Mouse (Mus musculus): ENCODE data around the gene Tha1. TPM values are rescaled to one million over a fixed set of nuclear protein-coding genes. Genes with fewer than 3 reads are reported as not detected.

Tha1 gene
- polyA plus RNA-seq, 1 experiment from 2014 or later = 4.9 TPM

- Histone ChIP-seq H3K9me3 (replicated peaks) (no peaks in the 10 kb centered on the region), H3K4me1 (replicated peaks) (peaks cover 64% of the 10 kb centered on the region), H3K4me3 (no peak overlapping the region), H3K36me3 (no peaks in the 10 kb centered on the region), H3K4me2 (no peak overlapping the region), H3K9ac (no peak overlapping the region), H3K27me3 (replicated peaks) (no peaks in the 10 kb centered on the region), H3K27ac (ENCODE audit: poor library complexity, severe bottlenecking) (no peak overlapping the region)
- no peak for ATAC-seq (ENCODE audit: insufficient number of reproducible peaks, low FRiP score)
- 64% methylated on average over 6 of the region's 6 CpGs for WGBS
These were observed 7.7 kb upstream of the Tha1 start for GRCm38 (mm10) chr11:117880977-117881358.

- 79% methylated on average over 9 of the region's 9 CpGs for WGBS
- Histone ChIP-seq H3K27me3 (replicated peaks) (no peaks in the 10 kb centered on the region), H3K27ac (ENCODE audit: poor library complexity, severe bottlenecking) (no peak overlapping the region), H3K4me2 (no peak overlapping the region), H3K9me3 (replicated peaks) (no peaks in the 10 kb centered on the region), H3K9ac (no peak overlapping the region), H3K4me3 (no peak overlapping the region), H3K36me3 (no peaks in the 10 kb centered on the region), H3K4me1 (replicated peaks) (peaks cover 66% of the 10 kb centered on the region)
- no peak for ATAC-seq (ENCODE audit: insufficient number of reproducible peaks, low FRiP score)
These were observed 7.2 kb upstream of the Tha1 start for GRCm38 (mm10) chr11:117880336-117880976.

- no peak for ATAC-seq (ENCODE audit: insufficient number of reproducible peaks, low FRiP score)
- Histone ChIP-seq H3K9me3 (replicated peaks) (no peaks in the 10 kb centered on the region), H3K27me3 (replicated peaks) (no peaks in the 10 kb centered on the region), H3K27ac (ENCODE audit: poor library complexity, severe bottlenecking) (no peak overlapping the region), H3K4me3 (no peak overlapping the region), H3K36me3 (no peaks in the 10 kb centered on the region), H3K9ac (no peak overlapping the region), H3K4me1 (replicated peaks) (peaks cover 74% of the 10 kb centered on the region), H3K4me2 (no peak overlapping the region)
- WGBS = 66% methylated on average over 6 of the region's 6 CpGs
These were observed 6.4 kb upstream of the Tha1 start for GRCm38 (mm10) chr11:117879676-117880075.

- H3K36me3 ChIP-seq = no peaks in the 10 kb centered on the region
- no peaks in the 10 kb centered on the region for H3K27me3 ChIP-seq (replicated peaks)
- no peak for ATAC-seq (ENCODE audit: insufficient number of reproducible peaks, low FRiP score)
- 42% methylated on average over 8 of the region's 8 CpGs for WGBS
- peak overlapping the region; percentile 61 for H3K4me2 ChIP-seq
- H3K9me3 ChIP-seq (replicated peaks) = no peaks in the 10 kb centered on the region
- no peak overlapping the region for H3K4me3 ChIP-seq
- H3K27ac ChIP-seq (ENCODE audit: poor library complexity, severe bottlenecking) = peak overlapping the region; percentile 34; the same call in 1 of the 2 replicates
- H3K4me1 ChIP-seq (replicated peaks) = peaks cover 76% of the 10 kb centered on the region
- peak overlapping the region; percentile 53 for H3K9ac ChIP-seq
These were observed 5.6 kb upstream of the Tha1 start for GRCm38 (mm10) chr11:117878892-117879291.

GRCm38 (mm10) chr11:117877917-117878745, 4.8 kb upstream of the Tha1 start:
- no peaks in the 10 kb centered on the region for H3K36me3 ChIP-seq
- 0 out of 2 replicates have a peak, but pooled peaks have one; percentile 18 for ATAC-seq (ENCODE audit: insufficient number of reproducible peaks, low FRiP score)
- H3K27me3 ChIP-seq (replicated peaks) = no peaks in the 10 kb centered on the region
- H3K4me2 ChIP-seq = peak overlapping the region; percentile 61
- 11% methylated on average over 13 of the region's 13 CpGs for WGBS
- H3K4me1 ChIP-seq (replicated peaks) = peaks cover 76% of the 10 kb centered on the region
- peak overlapping the region; percentile 53 for H3K9ac ChIP-seq
- no peaks in the 10 kb centered on the region for H3K9me3 ChIP-seq (replicated peaks)
- peak overlapping the region; percentile 34; the same call in 1 of the 2 replicates for H3K27ac ChIP-seq (ENCODE audit: poor library complexity, severe bottlenecking)
- H3K4me3 ChIP-seq = peak overlapping the region; percentile 21; the same call in 1 of the 2 replicates

- H3K4me3 ChIP-seq = no peak overlapping the region
- peak overlapping the region; percentile 49 for H3K27ac ChIP-seq (ENCODE audit: poor library complexity, severe bottlenecking)
- peaks cover 61% of the 10 kb centered on the region for H3K4me1 ChIP-seq (replicated peaks)
- WGBS = 12% methylated on average over 6 of the region's 6 CpGs
- H3K9ac ChIP-seq = peak overlapping the region; percentile 23; the same call in 1 of the 2 replicates
- no peak for ATAC-seq (ENCODE audit: insufficient number of reproducible peaks, low FRiP score)
- H3K9me3 ChIP-seq (replicated peaks) = no peaks in the 10 kb centered on the region
- peaks cover 4% of the 10 kb centered on the region; the same call in 1 of the 2 replicates for H3K27me3 ChIP-seq (replicated peaks)
- H3K36me3 ChIP-seq = no peaks in the 10 kb centered on the region
- H3K4me2 ChIP-seq = peak overlapping the region; percentile 33; the same call in 1 of the 2 replicates
These were observed 2.4 kb upstream of the Tha1 start for GRCm38 (mm10) chr11:117875681-117876080.

- 52% methylated on average over 4 of the region's 4 CpGs for WGBS
- Histone ChIP-seq H3K27me3 (replicated peaks) (peaks cover 4% of the 10 kb centered on the region; the same call in 1 of the 2 replicates), H3K4me1 (replicated peaks) (peaks cover 57% of the 10 kb centered on the region), H3K27ac (ENCODE audit: poor library complexity, severe bottlenecking) (no peak overlapping the region), H3K9me3 (replicated peaks) (no peaks in the 10 kb centered on the region), H3K9ac (no peak overlapping the region), H3K4me2 (no peak overlapping the region), H3K36me3 (no peaks in the 10 kb centered on the region), H3K4me3 (no peak overlapping the region)
- ATAC-seq (ENCODE audit: insufficient number of reproducible peaks, low FRiP score) = no peak
These were observed 1.1 kb upstream of the Tha1 start for GRCm38 (mm10) chr11:117874419-117874818.

- 56% methylated on average over 12 of the region's 12 CpGs for WGBS
- Histone ChIP-seq H3K27me3 (replicated peaks) (peaks cover 4% of the 10 kb centered on the region), H3K36me3 (no peaks in the 10 kb centered on the region), H3K4me3 (no peak overlapping the region), H3K4me2 (no peak overlapping the region), H3K9me3 (replicated peaks) (no peaks in the 10 kb centered on the region), H3K27ac (ENCODE audit: poor library complexity, severe bottlenecking) (no peak overlapping the region), H3K4me1 (replicated peaks) (peaks cover 34% of the 10 kb centered on the region), H3K9ac (0 out of 2 replicates have a peak overlapping the region, but pooled peaks have one; percentile 27)
- no peak for ATAC-seq (ENCODE audit: insufficient number of reproducible peaks, low FRiP score)
These were observed 1.2 kb downstream of the Tha1 start for GRCm38 (mm10) chr11:117871911-117872584.

GRCm38 (mm10) chr11:117871376-117871775, 1.9 kb downstream of the Tha1 start:
- peaks cover 6% of the 10 kb centered on the region for H3K27me3 ChIP-seq (replicated peaks)
- 63% methylated on average over 5 of the region's 5 CpGs for WGBS
- no peaks in the 10 kb centered on the region for H3K9me3 ChIP-seq (replicated peaks)
- no peak overlapping the region for H3K27ac ChIP-seq (ENCODE audit: poor library complexity, severe bottlenecking)
- no peak for ATAC-seq (ENCODE audit: insufficient number of reproducible peaks, low FRiP score)
- H3K4me1 ChIP-seq (replicated peaks) = peaks cover 27% of the 10 kb centered on the region
- no peak overlapping the region for H3K9ac ChIP-seq
- no peak overlapping the region for H3K4me3 ChIP-seq
- no peaks in the 10 kb centered on the region for H3K36me3 ChIP-seq
- H3K4me2 ChIP-seq = no peak overlapping the region

GRCm38 (mm10) chr11:117870688-117871365, 2.5 kb downstream of the Tha1 start:
- Histone ChIP-seq H3K4me2 (no peak overlapping the region), H3K27me3 (replicated peaks) (peaks cover 10% of the 10 kb centered on the region), H3K9ac (peak overlapping the region; percentile 9; the same call in 1 of the 2 replicates), H3K4me1 (replicated peaks) (peaks cover 22% of the 10 kb centered on the region), H3K36me3 (no peaks in the 10 kb centered on the region), H3K4me3 (no peak overlapping the region), H3K9me3 (replicated peaks) (no peaks in the 10 kb centered on the region), H3K27ac (ENCODE audit: poor library complexity, severe bottlenecking) (no peak overlapping the region)
- 39% methylated on average over 12 of the region's 12 CpGs for WGBS
- no peak for ATAC-seq (ENCODE audit: insufficient number of reproducible peaks, low FRiP score)

Measured in heart, embryonic 12.5 days (tissue).